Mouse (Mus musculus) forebrain, embryonic 11.5 days (tissue): ENCODE results near the gene Copb1. TPM values are rescaled to one million over a fixed set of nuclear protein-coding genes. Genes with fewer than 3 reads are reported as not detected.

Experiments used
- ATAC-seq: fragments of 200-750 bp; cut with Nextera tagmentation; replicated peaks from 2 replicates; pipeline ENCODE4 v1.8.0; 2017; ENCODE audit warnings: moderate TSS enrichment; ENCODE audit not compliant: low FRiP score
- DNase-seq: peaks from one replicate; pipeline ENCODE4 v3.0.0-alpha.2; 2017; ENCODE audit warnings: low spot score
- H3K27ac ChIP-seq: fragments of 300-500 bp; sonication (generic); 2 replicates; pipeline ENCODE4 v1.5.1; 2014; ENCODE audit warnings: low read depth, low read length
- H3K27me3 ChIP-seq: fragments of 300-500 bp; sonication (generic); 2 replicates; pipeline ENCODE4 v1.6.1; 2014; ENCODE audit warnings: mild to moderate bottlenecking, low read length, mixed read lengths; ENCODE audit not compliant: control insufficient read depth, insufficient read depth
- H3K36me3 ChIP-seq: fragments of 300-500 bp; sonication (generic); 2 replicates; pipeline ENCODE4 v1.6.1; 2014; ENCODE audit warnings: mild to moderate bottlenecking, low read length, moderate library complexity, mixed read lengths; ENCODE audit not compliant: control insufficient read depth, insufficient read depth
- H3K4me1 ChIP-seq: fragments of 300-500 bp; sonication (generic); replicated peaks from 2 replicates; pipeline ENCODE4 v1.6.1; 2014; ENCODE audit warnings: low read length, mixed read lengths; ENCODE audit not compliant: control insufficient read depth, insufficient read depth
- H3K4me2 ChIP-seq: fragments of 300-500 bp; sonication (generic); 2 replicates; pipeline ENCODE4 v1.6.1; 2014; ENCODE audit warnings: low read depth, mild to moderate bottlenecking, low read length, moderate library complexity, mixed read lengths; ENCODE audit not compliant: severe bottlenecking
- H3K4me3 ChIP-seq: fragments of 300-500 bp; sonication (generic); 2 replicates; pipeline ENCODE4 v1.5.1; 2014; ENCODE audit warnings: low read depth, low read length
- H3K9ac ChIP-seq: fragments of 300-500 bp; sonication (generic); 2 replicates; pipeline ENCODE4 v1.6.1; 2014; ENCODE audit warnings: low read length
- H3K9me3 ChIP-seq: fragments of 300-500 bp; sonication (generic); 2 replicates; pipeline ENCODE4 v1.6.1; 2016; ENCODE audit warnings: low read length, mixed read lengths; ENCODE audit not compliant: control insufficient read depth
- whole genome bisulfite sequencing: fragments of 180-500 bp; shearing (Covaris S2); extraction: QIAGEN DNeasy Blood & Tissue Kit; methylation state at CpG from one replicate; pipeline ENCODE4 v1.1.7; 2014; 5-methylcytosine and 5-hydroxymethylcytosine counted together
- polyA plus RNA-seq: library from polyadenylated mRNA; unstranded; fragments of >200 nt; fragmentation: Nextera tagmentation; extraction: Ambion mirVana; gene quantifications from 2 replicates; pipeline ENCODE4 v1.2.1, GENCODE M21; 2014

Copb1 gene
- 102 and 117 TPM in 2 replicates for polyA plus RNA-seq

GRCm38 (mm10) chr7:114253885-114254833 is at the start of gene Copb1:
Gene Copb1, minus strand, starts transcription at chr7:114254711.
- 3% methylated on average over 64 of the region's 75 CpGs for WGBS

DNA sequence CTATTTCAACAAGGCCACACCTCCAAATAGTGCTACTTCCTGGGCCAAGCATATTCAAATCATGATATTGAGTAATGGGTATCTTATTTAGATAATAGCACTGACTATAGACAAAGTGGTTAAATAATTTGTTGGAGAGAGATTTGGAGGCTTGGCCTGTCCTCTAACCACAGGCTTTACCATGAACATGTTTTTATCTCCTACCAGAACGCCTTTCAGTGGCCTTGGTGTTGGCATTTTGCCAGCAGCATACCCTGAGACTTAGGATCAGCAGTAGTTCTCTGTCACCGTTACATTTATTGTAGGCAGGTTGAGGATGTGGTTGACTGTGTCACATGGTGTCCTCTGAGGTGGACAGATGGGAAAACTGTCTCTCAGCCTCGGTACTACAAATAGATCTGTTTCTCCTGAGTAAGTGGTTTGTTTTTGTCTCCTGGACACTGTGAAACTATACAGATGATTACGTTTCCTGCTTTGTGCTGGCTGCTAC is 46.8 kb upstream of the Copb1 start:
- no peaks in the 10 kb centered on the region for H3K4me1 ChIP-seq
- no peaks in the 10 kb centered on the region for H3K9me3 ChIP-seq
- DNase-seq = no peak
- H3K4me2 ChIP-seq = no peak overlapping the region
- H3K27me3 ChIP-seq = no peaks in the 10 kb centered on the region
- no peak overlapping the region for H3K9ac ChIP-seq
- no peak for ATAC-seq
- H3K36me3 ChIP-seq = no peaks in the 10 kb centered on the region
- H3K27ac ChIP-seq = no peak overlapping the region
- WGBS = 84% methylated on average over 4 of the region's 4 CpGs
- H3K4me3 ChIP-seq = no peak overlapping the region

More at GRCm38 (mm10) chr7:114253885-114254833, at the start of gene Copb1:
- Histone ChIP-seq H3K27me3 (no peaks in the 10 kb centered on the region), H3K9ac (peak within 1 kb of the TSS; percentile 87), H3K36me3 (peaks cover 7% of the 10 kb centered on the region), H3K4me3 (peak within 1 kb of the TSS; percentile 94), H3K4me1 (no peaks in the 10 kb centered on the region), H3K9me3 (no peaks in the 10 kb centered on the region; the same call in 1 of the 2 replicates), H3K4me2 (peak within 1 kb of the TSS; percentile 85), H3K27ac (0 out of 2 replicates have a peak within 1 kb of the TSS, but pooled peaks have one; percentile 31)
- DNase-seq = peak; percentile 93
- ATAC-seq = peak; percentile 98

DNA sequence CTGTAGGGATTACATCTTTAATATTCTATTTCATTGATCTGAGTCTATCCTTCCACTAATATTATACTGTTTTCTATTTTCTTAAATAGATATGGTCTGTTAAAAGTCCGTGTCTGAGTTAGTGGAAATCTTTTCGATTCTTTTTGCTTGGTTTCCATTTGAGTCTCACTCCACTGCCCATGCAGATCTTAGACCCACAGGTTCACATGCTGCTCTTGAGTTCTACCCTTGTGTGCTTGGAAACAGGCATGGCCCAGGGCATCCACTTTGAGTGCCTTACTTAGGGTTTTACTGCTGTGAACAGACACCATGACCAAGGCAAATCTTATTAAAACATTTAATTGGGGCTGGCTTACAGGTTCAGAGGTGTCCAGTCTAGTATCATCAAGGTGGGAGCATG is 46.3 kb upstream of the Copb1 start:
- Histone ChIP-seq H3K4me1 (no peaks in the 10 kb centered on the region), H3K36me3 (no peaks in the 10 kb centered on the region), H3K4me3 (no peak overlapping the region), H3K27me3 (no peaks in the 10 kb centered on the region), H3K4me2 (no peak overlapping the region), H3K9ac (no peak overlapping the region), H3K27ac (no peak overlapping the region), H3K9me3 (no peaks in the 10 kb centered on the region)
- ATAC-seq (no peak), DNase-seq (no peak)
- 86% methylated on average over 2 of the region's 2 CpGs for WGBS

GRCm38 (mm10) chr7:114299247-114299646 is 44.7 kb upstream of the Copb1 start:
- ATAC-seq (no peak), DNase-seq (no peak)
- Histone ChIP-seq H3K27me3 (no peaks in the 10 kb centered on the region), H3K4me2 (no peak overlapping the region), H3K4me3 (no peak overlapping the region), H3K9me3 (no peaks in the 10 kb centered on the region), H3K36me3 (no peaks in the 10 kb centered on the region), H3K9ac (no peak overlapping the region), H3K27ac (no peak overlapping the region), H3K4me1 (no peaks in the 10 kb centered on the region)
- 70% methylated on average over 4 of the region's 4 CpGs for WGBS

DNA sequence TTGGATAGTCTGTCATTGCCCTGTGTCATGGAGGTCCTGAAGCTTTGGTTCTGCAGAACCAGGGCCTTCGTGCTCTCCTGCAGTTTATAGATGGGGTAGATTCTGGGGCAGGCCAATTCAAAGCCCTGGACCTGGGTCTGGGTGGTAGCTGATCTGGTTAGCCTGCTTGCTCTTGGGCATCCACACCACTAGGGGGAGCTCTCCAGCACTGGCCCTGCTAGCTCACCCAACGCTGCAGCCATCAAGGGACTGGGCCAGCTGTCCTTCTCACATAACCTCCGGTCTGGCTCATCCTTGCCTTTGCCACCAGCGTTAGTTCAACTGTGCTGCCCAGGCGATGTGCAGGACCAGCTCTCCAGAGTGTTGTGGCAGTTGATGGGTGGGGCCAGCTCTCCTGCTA is 40.2 kb upstream of the Copb1 start:
- 79% methylated on average over 5 of the region's 5 CpGs for WGBS
- H3K4me3 ChIP-seq = no peak overlapping the region
- no peak for ATAC-seq

DNA sequence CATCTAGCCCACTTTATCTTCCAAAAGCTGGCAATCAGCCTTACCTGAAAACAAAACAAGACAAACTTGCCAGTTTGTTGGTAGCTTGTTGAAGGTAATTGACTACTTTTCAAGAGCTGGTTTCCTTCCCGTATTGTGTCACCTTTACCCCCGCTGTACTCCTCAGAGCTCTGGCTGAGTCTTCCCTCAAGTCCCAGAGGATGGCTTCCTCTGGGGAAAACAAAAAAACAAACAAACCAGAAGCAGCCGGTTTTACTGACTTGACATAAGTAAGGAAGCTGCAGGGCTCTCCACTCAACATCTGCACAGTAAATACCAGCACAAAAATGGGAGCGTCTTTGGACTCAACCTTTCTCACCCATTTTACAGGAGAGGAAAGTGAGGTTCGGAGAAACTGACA is 39.4 kb upstream of the Copb1 start:
- no peaks in the 10 kb centered on the region for H3K4me1 ChIP-seq
- no peak overlapping the region for H3K4me3 ChIP-seq
- no peak overlapping the region for H3K9ac ChIP-seq
- H3K27me3 ChIP-seq = no peaks in the 10 kb centered on the region
- H3K4me2 ChIP-seq = no peak overlapping the region
- ATAC-seq = no peak
- H3K36me3 ChIP-seq = no peaks in the 10 kb centered on the region
- DNase-seq = no peak
- H3K9me3 ChIP-seq = no peaks in the 10 kb centered on the region
- 88% methylated on average over 5 of the region's 5 CpGs for WGBS
- no peak overlapping the region for H3K27ac ChIP-seq

More for the DNA sequence above, 40.2 kb upstream of the Copb1 start:
- H3K9me3 ChIP-seq = no peaks in the 10 kb centered on the region
- H3K4me2 ChIP-seq = no peak overlapping the region
- no peaks in the 10 kb centered on the region for H3K36me3 ChIP-seq
- no peaks in the 10 kb centered on the region for H3K27me3 ChIP-seq
- no peak for DNase-seq
- no peaks in the 10 kb centered on the region for H3K4me1 ChIP-seq
- H3K9ac ChIP-seq = no peak overlapping the region
- no peak overlapping the region for H3K27ac ChIP-seq

DNA sequence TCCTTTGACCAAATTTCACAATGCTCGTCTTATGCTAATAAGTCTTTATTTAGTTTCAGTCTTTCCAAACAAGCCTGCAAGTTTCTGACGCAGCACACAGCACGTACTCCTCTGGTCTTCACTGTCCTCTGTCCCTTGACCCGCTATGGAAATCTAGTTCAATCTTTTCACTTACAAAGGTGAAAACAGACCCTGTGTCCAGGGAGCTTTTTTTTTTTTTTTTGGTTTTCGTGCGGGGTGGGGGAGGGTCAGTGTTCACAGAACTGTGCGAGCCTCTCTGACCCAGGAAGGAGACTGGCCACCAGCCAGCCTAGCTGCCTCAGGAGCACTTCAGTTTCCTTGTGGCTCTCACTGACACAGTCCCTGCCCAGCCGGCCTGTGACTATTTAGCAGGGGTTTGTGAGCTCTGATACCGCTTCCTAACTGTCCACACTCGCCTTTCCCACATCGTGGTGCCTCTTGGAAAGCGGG is 38.0 kb upstream of the Copb1 start:
- no peaks in the 10 kb centered on the region for H3K9me3 ChIP-seq
- H3K4me1 ChIP-seq = no peaks in the 10 kb centered on the region
- DNase-seq (no peak), ATAC-seq (no peak; the same call in 1 of the 2 replicates)
- H3K4me2 ChIP-seq = peak overlapping the region; percentile 29; the same call in 1 of the 2 replicates
- H3K9ac ChIP-seq = peak overlapping the region; percentile 21; the same call in 1 of the 2 replicates
- H3K4me3 ChIP-seq = no peak overlapping the region
- H3K27ac ChIP-seq = no peak overlapping the region
- H3K27me3 ChIP-seq = no peaks in the 10 kb centered on the region
- 10% methylated on average over 12 of the region's 12 CpGs for WGBS
- H3K36me3 ChIP-seq = no peaks in the 10 kb centered on the region

GRCm38 (mm10) chr7:114291461-114292335 is 37.2 kb upstream of the Copb1 start:
- DNase-seq (no peak), ATAC-seq (no peak)
- Histone ChIP-seq H3K4me3 (no peak overlapping the region), H3K9me3 (no peaks in the 10 kb centered on the region), H3K4me2 (no peak overlapping the region), H3K36me3 (no peaks in the 10 kb centered on the region), H3K9ac (no peak overlapping the region), H3K27me3 (no peaks in the 10 kb centered on the region), H3K4me1 (no peaks in the 10 kb centered on the region), H3K27ac (no peak overlapping the region)
- 37% methylated on average over 15 of the region's 15 CpGs for WGBS
